Mouse (Mus musculus) A20 (cell line): Measurements from ENCODE around the gene Gm973.

Source experiments
- DNase-seq: peaks from one replicate; pipeline ENCODE4 v3.0.0-alpha.2; 2011; ENCODE audit warnings: low read depth, low spot score

The Gm973 gene

DNA sequence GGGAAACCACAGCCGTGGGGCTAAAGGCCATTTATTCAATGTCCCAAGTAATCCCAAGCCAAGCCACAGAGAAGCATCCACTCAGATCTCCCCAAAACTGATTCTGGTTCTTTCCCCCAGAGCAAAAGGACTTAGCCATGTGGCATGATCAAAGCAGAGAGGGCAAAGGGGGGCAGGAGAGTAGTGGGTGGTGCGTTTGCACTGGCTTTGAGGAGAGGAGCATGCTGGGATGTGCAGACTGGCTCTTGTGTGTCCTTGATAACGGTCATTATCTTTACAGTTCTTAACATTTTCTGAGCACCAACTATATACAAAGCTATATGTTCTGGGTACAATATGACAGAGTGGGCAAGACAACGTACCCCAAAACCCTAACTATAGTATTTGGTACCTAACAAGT lies 23.6 kb upstream of the Gm973 start:
- DNase-seq, result no peak

DNA sequence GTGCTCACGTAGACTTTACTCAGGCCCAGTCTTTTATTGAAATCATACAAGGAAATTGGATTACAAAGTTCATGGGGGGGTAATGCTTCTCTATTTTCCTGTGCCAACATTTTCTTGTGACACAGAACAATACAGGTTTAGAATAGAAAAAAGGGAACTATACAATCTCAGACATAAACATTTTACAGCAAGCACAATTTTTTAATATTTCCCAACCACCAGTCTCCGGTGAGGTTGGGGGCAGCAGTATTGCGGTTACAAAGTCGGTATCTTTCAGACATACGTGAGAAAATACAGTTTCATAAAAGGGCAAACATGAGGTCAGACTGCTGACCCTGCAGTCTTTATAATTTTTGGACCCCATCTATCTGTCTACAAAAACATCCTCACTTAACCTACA lies 20.1 kb upstream of the Gm973 start:
- no peak for DNase-seq

DNA sequence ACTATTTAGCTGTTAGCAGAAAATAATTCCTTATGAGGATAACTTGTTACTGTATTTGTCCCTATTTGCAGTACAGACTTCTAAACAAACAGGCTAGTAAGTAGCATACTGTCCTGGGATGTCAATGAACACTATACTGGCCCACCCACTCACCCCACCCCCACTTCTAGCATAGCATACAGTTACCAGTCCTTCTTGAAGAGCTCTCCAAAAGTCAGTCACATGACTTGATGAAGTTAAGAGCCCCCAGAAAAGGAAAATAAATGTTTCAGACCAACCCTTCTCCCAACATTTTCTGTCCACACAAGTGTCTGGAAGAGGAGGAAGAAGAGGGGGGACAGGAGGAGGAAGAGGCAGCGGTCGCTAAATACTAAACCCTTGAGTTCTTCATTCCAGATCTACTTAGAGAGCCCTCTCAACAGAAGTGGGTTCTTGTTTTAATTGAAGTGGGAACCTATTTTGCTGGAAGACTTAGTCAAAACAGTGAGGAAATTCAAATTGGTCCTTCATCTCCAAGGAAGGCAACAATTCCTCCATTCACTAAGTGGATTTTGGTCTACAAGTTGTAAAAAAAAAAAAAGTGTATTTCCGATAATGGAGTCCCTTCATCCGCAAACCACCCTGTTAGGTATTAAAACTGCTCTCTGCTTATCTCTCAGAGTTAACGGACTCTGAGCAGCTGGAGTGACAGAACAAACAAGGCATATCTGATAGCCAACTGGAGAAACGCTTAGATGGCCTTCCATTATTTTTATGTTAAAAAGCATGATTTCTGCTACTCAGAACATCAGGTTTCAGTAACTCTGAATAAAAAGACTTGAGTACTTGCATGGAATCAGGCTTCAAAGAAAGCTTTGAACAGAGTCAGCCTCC lies 18.1 kb upstream of the Gm973 start:
- no peak for DNase-seq

DNA sequence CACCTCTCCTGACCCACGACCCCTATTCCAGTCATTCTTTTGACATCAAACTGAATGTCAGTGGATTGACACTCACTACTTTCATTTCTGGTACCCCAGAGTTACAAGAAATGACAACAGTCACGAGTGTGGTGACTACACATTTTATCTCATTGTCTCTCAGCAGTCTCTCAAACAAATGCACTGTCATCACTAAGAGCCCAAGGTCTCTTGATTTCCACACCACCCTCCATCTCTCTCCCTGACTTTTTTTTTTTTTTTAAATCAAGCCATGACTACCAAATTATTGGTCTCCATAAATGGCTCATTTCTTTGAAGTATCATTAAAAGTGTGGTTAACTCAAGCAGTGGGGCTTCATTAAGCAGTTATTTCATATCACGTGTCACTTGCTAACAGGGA lies 16.7 kb upstream of the Gm973 start:
- DNase-seq, result no peak

DNA sequence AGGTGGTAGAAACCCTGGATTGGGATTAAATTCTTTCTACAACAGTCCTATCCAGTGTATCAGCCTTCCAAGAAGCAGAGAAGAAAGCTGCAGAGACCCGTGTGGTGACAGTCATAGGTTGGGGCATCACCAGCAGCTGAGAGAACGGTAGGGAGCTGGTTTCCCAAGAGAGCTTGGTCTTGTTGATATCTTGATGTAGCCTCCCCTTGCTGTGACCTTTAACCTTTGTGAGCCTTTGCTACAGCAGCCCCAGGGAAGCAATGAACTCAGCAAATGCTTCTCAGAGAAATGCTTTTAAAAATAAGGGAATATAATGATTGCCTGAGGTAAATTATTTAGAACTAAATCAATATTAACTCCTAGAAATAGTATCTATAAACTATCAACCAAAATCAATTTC lies 13.7 kb upstream of the Gm973 start:
- DNase-seq, result no peak

DNA sequence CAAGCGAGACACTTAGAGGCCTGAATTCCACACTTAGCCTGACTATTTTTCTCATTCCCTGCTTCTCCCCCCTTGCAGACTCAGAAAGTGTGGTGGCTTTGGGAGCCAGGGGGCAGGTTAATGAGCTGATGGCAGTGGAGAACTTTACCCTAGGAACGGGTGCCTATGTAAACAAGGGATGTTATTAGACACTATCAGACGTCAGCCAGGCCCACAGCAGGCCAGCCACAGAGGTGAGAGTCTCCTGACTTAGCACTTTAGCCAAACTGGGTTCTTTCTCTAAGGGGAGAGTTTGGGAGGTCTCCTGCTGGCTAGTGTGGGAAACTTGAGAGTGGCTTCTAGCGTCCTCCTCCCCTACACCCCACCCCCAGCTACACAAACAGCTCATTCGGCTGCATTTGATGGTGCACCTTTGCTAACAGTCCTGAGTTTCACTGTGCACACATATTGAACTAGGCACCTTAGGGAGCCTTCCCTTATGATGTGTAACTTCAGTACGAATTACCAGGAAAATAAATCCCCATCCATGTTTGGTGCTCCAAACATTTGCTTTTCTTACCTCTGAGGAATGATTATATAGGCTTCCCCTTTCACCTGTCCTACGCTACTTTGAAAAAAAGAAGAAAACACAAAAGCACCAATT lies 12.3 kb upstream of the Gm973 start:
- DNase-seq, result no peak

DNA sequence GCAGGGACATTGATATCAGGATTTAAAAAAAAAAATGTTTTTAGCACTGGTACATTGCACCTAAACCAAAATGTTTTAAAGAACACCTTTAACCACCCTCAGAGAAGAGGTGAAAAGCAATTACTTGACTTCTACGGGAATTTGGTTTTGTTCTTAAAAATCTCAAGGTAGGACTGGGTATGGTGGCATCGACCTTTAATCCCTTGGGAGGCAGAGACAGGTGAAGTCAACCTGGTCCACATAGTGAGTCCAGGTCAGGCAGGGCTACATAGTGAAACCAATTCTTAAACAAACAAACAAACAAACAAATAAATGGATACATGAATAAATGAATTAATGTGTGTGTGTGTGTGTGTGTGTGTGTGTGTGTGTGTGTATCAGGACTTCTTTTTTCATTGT lies 11.8 kb upstream of the Gm973 start:
- no peak for DNase-seq

DNA sequence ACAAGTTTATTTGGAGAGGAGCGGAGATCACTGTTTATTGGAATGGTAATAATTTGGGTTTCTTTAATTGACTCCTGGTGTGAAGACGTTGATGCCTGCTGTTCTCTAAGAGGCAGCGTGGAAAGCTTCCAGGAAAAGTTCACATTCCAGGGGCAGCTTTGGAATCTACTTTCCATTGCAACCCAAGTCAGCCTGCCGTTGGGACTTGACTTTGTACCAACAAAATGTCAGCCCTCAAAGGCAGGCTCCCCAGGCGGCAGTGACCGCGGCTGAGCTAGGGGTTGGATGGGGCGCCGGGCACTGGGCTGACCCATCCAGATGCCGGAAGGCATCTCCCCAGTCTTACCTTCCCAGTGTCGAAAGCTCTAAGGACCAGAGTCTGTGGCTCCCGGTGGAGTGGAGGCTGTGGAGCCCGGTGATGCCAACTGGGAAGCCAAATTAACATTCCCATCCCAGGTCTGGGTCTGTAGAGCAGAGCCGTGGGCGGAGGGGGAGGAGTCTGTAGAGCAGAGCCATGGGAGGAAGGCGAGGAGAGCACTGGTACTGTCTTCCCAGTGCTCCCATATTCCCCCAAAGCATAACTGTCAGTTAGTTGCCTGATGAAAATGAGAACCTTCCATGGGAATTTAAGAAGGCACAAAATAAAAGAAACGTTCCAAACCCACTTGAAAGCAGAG lies 7.5 kb upstream of the Gm973 start:
- DNase-seq, result no peak

DNA sequence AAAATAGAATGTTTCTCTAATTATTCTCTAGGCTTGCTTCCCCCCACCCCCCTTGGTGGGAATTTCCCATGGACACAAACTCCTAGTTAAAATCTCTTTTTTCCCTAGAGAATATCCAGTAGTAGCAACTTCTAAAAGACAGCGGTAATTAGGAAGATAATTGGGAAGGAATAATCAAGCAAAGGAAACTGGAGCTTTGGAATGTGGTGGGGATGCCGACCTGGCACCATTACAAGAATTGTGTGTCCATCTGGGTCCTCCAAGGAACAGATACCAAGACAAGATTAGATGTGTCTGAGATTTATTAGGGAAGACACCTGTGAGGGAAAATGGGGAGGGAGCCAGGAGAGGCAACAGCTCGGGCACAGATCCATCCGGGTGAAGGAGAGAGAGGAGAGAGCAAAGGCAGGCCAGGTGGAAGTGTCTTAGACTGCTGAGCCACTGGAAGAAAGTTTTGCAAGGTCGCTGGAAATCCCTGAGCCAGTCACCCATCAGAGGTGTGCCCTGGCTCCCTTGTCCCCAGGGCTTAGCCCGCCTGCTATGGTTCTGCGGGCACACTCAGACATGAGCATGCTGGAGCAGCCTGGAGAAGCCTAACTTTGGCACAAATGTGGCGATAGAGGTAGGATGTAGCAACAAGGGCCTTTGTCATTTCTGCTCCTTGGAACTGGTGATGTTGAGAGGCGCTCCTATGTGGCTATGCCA lies 4.3 kb upstream of the Gm973 start:
- no peak for DNase-seq

DNA sequence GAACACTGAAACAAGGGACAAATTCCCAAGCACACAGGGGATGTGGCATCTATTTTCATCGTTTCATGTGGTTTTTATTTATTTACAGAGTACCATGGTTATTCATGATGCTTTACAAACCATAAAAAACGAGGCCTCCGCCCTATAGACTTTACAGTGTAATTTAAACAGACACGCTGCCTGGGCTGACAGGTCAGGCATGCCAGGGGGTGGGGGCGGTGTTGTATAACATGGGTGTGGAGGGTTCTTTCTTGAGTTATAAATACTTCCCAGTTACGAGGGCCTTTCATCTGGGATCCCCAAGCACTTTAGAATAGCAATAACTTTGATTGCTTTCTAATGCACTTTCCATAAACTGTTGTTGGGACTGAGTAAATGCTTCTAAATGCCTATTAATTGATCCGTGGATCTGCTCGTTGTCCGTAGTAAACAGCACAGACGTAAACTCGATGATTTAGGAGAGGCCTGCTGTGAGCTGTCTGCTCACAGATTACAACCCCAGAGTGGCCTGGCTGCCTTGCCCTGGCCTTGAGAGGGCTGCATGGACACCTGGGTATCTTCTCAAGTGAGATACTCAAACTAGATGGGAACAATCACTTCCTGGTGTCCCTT lies 4.3 kb downstream of the Gm973 start:
- no peak for DNase-seq

DNA sequence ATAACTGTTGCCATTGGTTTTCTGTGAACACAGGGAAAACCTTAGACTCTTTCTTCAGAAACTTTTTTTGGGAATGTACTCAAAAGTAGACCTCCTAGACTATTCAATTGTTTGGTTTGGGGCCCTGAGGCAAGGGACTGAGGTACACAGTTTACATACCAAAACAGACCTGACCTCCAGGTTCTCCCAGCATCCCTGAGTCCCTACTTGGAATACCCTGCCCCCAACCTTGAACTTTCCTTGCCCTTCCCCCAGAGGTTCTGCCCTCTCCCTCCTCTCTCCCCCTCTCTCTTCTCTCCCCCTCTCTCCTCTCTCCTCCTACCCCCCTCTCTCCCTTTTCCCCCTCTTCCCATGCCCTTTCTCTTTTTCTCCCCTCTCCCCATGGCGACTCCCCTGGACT lies 6.4 kb downstream of the Gm973 start:
- DNase-seq, result no peak

DNA sequence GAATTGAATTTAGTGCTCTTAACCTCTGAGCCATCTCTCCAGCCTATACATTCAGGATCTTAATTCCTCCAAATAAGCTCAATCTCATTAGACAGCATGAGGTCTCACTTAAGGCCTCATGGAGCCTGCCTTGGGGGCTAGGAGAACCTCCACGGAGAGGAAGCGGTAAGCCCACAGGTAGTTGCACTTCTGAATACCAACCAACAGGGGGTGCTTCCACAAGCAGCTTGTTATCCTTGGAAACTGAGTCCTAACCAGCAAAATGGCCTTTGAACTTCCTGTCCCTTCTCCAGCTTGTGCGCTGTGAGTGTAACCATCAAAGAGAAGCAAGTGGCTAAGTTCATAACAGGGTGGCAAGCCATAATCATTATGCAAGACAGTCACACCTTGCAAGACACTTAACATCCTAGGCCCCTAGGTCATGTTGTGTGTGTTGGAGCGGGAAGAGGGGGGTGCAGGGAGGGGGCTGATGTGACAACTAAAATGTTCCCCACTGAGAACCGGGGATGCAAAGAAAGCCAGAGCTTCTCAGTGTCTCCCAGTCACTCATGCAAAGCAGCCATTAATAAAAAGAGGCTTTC lies 7.4 kb downstream of the Gm973 start:
- peak; percentile 14 for DNase-seq

DNA sequence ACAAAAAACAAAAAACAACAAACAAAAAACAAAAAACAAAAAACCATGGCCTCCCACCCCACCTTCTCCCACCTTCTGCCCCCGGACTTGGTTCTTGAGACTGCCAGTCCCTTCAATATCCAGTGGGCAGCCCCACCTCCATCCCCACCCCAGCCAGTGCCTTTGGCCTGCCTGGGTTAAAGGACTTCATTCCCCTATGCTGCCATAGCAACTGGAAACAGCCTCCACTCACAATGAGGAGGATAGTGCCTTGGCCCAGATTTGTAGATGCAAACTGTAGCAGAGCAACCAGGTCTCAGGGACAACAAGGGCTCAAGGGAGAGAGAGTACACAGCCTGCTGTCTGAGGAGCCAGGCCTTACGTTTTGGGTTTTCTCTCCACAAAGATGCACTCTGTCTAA lies 8.0 kb downstream of the Gm973 start:
- no peak for DNase-seq

DNA sequence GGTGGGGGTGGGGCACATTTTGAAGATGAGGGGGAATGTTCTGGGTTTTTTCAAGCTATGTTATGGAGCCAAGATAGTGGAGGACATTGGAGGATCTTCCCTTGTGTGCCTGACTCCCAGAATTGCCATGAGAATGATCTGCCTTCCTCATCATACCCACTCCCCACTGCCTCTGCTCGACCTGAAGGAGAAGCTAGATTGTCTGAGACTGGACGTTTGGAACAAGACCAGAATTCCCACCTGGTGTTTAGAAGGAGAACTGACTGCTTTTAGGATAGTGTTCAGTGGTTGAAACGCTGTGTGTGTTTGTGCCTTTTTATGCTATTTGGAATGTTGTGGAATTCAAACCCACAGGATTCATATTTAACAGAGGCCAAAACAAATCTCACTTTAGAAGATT lies 8.7 kb downstream of the Gm973 start:
- no peak for DNase-seq

DNA sequence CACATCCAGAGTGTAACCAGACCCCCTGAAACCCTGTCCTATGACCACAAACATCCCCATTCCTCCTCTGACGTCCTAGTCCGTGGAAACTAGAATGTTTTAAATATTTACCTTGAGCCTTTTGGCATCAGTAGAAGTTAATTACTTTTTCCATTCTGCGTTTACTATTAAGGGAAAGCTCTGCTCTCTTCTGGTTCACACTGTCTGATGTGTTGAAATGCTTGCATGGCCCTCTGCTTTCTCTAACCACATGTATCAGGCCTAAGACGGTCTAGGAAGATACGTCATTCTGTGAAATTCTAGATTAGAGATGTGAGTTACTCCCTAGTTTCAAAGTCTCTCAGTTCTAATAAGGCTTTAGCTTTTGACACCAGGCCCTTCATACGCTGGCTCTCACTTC lies 11.2 kb downstream of the Gm973 start:
- no peak for DNase-seq

DNA sequence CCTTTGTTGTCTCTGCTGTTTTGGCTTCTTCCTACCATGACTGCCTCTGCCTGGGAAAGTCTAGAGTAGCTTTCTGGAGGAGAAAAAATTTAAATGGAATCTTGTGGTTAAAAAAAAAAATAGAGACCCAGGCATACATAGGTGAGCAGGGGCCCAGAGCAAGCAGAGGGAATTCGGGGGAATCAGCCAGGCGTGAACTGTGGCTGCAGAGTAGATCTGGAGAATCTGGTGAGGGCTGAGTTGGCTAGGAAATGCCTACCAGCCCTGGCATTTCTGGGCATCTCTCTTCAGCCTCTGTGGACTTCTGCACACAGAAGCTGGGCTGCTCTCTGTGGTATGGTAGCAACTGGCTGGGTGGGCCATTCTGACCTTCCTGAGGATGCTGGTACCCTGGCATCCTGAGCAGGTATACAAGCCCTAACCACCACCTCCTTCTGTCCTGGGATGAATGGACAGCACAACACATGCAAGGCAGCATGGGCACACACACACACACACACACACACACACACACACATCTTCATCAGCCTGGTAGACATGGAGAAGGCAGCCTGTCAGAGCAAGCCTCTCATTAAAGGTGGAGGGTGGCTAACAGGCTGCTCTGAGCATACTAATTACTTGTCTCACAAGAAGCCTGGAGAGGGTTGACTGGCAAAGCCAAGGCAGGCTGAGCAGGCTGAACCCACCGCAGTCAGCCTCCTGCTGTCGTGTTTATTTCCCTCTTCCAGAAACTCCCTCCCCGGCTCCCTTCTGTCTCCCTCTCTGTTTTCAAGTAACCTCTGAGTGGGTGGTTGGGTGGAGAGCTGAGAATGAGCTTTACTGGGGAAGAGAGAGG lies 19.1 kb downstream of the Gm973 start:
- no peak for DNase-seq

DNA sequence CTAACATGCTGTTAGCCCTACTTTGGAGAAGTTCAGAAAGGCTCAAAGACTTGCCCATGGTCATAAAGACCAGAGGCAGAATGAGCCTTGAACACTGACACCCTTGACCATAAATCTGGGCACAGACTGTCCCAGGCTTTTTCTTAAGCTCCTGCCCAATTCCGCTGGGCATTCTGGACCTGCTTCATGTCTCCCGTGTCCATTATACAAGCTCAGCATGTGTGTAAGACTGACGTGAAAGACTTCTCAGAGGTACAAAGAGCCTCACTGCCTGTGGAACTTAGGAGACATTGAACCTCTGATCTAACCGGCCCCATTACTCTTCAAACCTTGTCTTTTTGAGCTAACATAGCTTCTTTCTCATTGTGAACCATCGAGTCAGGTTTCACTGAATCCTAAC lies 22.3 kb downstream of the Gm973 start:
- no peak for DNase-seq

DNA sequence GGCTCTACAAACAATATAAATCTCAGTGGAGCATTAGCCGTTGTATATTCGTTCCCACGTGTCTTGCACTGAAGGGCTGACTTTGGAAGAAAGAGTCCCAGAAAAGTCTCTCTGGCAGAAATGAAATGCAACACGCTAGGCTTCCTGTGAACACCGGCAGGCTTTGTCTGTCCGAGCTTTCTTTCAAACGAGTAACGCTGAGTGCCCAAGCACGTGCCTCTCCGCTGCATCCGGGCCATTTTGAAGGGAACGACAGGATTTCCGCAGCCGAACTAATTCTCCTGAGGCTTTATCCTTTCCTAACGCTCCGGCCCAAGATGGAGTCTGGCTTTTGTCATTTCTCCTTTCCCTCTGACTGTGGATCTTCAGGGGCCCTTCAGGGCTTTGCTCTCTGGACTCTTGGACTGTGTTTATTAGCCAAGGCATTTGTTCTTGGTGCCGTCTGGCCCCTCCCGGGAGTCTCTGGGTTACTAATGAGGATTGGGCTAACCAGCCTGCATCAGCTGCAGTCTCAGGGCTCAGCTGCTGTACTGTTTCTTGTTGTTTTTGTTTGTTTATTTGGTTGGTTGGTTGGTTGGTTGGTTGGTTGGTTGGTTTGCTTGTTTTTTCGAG lies 24.6 kb downstream of the Gm973 start:
- no peak for DNase-seq

DNA sequence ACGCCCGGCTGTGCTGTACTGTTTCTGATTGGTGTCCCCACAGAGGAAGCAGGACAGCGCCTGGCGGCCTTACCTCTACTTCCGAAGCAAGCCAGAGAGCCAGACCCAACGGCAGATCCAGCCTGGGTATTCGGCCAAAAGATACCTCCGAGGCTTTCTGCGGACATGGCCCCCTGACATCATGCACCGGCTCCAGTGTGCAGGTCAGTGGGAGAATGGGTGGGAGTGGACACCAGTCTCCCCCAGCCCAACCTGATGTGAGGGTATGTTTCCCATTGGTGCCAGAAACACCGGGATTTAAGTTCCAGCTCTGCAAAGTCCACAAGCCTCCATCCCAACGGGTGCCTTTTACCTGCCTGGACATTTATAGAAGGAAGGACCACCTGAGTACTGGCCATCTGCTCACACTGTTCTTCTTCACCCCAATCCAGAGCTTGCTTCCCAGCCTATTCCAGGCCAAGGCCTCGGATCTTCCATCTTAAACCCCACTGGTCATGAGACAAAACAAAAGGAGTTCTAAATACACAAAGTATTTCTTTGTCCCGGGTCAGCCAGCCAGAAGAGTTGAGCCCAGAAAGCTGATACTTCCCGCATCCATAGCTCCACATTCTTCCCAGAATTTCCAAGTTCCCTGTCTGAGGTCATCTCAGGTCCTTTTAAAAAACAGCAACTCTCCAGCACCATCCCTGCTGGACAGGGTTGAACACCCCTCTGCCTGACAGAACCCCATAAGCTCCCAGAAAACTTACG lies 25.4 kb downstream of the Gm973 start:
- DNase-seq, result no peak
